Mouse (Mus musculus) frontal cortex, postnatal 14 days (tissue): ENCODE measurements at regions not wholly inside any gene's neighbourhood (a gene's known extent, or its start where the extent isn't known, plus 50 kb on each side); places are given as distances from the start of the nearest gene placed in this dataset.
A peak's percentile ranks its signal among the peaks of the same experiment; 100 is the strongest.

ENCODE experiments used
- DNase-seq, 2 experiments: peaks; one replicate each; pipeline ENCODE4 v3.0.0; 2022; ENCODE audit warnings: low spot score in 2 of 2

- DNase-seq = no peak
Measured at GRCm38 (mm10) chr11:90088473-90088872, 58.3 kb downstream of the Tmem100 start.

DNA sequence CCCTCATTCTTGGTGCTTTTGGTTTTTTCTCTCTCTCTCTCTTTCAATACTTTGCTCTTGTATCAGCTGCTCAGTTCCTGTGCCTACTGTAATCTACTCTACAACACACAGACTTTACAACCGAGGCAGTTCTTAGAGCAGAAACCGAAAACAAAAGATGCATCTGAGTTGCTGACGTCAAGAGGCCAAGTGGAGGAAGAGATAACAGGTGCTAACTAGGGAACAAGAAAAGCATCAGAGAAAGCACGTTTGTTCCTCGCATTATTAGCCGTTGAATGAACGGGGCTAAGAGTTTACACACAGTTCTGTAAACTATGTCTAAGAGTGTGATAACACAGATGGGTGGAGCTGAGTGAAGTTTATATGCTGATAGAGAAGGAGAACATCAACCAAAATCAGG lies 63.9 kb downstream of the Tmem100 start:
- no peak for DNase-seq

DNA sequence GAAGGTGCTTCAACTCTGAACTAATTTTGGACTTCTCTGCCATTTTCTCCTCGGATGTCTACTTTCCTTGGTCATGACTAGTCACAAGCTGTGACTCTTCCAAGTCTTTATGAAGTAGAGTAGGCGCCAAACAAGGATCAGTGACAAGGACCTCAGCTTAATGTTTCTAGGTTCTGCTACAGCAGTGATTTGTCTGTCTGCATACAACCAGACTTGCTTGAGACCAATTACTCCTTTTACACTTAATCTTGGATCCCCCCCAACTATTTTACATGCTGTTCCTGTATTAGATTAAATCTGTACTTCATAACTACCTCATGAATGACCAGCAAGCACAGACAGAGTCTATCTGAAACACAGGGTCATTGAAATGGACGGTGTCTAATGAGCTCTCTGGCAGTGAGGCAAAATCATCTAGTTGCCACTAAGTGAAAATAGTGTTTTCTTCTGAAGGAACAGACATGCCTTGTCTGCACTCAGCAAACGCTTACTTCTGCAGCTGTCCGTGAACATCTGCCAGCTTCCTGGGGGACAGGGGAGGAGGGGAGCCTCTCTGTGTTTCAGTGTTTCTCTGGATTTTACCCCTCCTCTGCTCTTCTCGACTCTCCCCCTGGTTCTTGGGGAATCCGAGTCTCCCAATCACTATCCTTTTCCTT lies 64.7 kb downstream of the Tmem100 start:
- DNase-seq = peak in 1 of 2 experiments; percentile 36

DNA sequence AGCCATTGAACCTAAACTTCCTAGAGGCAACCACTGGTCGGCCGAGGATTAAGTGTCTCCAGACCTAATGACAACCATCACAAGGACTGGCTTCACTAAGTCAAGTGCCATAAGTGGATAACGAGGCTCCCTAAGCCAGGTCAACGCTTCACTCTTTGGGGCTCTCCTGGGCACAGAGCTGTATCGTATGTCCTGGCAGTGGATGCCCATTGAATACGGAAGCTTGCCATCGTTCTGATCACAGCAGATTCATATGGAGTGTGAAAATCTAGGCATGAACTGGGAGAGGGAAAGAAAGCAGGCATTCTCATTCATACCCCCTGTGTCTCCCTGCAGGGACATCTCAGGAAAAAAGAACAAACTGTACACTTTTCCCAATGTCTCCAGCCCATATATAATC lies 68.3 kb downstream of the Tmem100 start:
- no peak for DNase-seq

DNA sequence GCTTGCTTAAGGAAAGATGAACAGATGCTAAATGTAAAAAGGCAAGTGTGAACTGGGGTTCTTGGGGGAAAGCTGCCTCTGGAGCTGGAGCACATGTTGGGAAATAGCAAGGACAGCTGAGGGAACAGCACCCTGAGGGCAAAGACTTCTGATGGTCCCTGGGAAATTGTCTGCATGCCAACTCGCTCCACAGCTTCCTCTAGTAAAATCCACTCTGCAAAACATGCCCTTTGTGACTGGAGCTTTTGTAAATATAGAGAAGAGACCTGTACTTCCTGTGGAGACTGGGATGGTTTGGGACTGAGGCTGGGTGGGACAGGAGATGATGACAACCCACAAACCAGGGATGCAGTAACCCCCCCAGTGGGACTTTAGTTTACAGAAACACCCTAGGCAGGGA lies 69.0 kb downstream of the Tmem100 start:
- DNase-seq = no peak

DNA sequence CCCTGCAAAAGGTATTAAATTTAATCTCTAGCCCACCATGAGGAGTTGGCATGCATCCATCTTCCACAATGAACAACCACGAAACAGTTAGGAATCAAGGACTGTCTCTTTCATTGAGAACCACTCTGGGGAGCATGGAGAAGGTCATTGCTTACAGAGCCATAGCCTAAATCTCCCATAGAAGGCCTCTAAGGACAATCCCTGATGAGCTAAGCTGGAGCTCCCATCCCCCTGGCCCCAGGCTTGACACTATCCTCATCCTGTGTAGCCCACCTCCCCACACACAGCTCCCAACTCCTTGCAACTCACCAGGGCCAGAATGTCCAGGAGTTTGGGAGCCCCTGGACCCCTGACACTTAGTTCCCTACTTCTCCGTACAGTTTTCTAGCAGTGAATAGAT lies 70.0 kb downstream of the Tmem100 start:
- no peak for DNase-seq

- no peak for DNase-seq
Measured at GRCm38 (mm10) chr11:90101284-90101683, 71.1 kb downstream of the Tmem100 start.

DNA sequence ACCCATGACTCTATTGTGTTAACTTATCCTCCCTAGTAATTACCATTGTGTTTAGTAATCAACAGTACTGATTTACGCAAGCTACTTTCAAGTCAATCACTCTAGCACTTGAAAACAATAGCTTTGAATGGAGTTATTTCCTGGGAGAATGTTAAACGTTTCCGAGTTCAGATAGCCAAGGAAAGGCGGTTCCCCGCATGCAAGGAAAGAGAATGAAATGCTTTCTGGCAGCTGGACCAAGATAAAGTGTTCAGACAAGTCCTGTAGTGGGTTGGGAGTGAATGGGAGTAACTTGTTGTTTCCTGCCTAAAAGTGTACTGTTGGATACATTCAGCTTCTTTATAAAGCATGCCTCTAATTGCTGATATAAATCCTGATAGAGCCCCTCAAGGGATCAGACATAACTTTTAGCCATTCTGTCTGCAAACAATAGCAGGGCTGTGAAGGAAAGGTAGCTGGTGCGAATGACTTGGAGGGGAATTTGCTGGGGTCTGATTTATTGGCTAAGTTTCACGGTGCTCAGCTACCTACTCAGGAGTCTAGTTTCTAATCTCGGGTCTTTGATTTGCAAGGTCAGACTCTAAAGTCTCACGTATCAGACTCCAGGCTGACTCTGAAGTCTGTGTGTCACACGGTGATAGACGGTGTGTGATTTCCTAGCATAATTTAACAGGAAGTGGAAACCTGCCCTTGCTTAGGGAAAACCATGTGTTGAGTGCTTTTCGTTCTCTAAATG lies 76.1 kb downstream of the Tmem100 start:
- DNase-seq = no peak

DNA sequence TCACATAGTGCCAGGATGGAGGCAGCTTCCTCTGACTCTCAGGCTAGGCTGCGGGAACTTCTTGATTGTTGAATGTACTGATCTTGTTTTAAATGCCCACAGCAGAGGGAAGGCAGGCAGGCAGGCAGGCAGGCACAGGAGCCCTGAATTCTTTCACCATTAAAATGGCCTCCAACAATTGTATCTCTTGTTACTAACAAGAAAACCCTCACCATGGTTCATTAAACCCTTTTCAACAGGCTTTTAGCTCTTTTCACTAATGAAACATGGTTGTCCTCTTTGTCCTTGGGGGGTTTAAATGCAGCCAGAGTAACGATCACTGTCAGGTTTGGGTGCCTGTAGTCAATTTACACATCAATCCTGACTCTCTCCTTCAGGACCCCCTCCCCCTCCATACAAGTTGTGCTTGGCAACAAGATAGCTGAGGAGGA lies 77.8 kb upstream of the Gm45716 start:
- no peak for DNase-seq

GRCm38 (mm10) chr11:90110170-90110569 lies 77.3 kb upstream of the Gm45716 start:
- DNase-seq = no peak

GRCm38 (mm10) chr11:90112174-90112573 lies 75.3 kb upstream of the Gm45716 start:
- DNase-seq = no peak

DNA sequence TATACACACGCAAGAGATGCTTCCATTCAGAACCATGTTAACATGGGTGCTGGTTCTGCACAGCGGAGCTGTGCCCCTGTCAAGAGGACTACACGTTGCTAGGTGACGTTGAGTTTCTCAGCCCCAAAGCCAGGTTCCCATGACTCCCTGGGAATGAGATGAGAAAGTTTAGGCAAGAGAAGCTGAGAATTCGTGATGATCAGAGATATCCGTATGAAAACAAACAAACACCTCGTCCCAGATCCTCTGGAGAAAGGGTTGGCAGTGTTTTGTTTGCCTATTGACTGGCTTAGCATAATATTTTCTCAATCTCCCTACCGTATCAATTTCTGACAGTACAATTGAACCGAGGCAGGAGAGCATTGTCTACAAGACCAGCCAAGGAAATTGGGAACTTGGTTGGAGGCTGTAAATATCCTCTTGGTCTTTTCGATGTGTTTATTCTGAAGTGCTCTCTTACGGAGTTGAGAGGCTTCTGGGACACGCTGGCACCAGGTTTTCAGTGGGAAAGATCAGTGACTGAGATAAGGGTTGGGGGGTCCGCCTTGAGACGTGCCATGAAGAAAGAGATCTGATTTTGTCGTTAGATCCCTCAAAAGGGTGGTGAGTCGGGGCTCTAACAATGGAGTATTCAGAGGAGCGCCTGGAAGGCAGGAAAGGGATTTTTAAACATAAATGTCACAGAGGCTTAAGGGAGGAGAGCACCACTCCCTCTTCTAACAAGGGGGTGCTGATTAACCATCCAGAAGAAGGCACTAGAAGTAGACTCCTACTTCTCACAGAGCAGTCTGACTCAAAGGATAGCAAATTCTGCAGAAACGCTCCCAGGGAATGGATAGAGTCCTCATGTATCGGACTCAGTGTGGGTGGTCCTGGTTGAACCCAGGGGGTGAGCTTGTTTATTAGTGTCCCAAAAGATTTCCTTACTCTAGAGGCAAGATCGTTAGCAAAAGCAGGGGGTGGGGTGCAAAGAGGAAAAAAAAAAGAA lies 70.5 kb upstream of the Gm45716 start:
- DNase-seq = no peak

GRCm38 (mm10) chr11:90117664-90118295 lies 69.7 kb upstream of the Gm45716 start:
- no peak for DNase-seq

DNA sequence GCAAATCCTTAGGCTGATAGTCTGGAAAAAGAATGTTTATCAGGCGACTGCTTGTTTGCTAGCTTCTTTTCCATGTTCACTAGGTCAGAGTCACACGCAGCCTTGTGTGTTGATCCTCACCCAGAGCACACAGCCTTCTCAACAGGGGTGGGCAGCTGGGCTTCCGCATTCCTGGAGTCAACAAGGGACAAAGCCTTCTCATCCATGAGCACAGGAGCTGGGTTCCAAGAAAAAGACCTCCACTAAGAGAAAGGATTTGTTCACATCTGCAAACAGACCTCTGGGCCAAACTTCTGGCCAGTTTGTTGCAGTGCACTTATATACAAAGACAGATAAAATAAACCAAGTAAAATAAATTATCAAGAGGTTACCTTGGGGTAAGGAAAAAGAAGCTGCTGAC lies 65.6 kb upstream of the Gm45716 start:
- no peak for DNase-seq

DNA sequence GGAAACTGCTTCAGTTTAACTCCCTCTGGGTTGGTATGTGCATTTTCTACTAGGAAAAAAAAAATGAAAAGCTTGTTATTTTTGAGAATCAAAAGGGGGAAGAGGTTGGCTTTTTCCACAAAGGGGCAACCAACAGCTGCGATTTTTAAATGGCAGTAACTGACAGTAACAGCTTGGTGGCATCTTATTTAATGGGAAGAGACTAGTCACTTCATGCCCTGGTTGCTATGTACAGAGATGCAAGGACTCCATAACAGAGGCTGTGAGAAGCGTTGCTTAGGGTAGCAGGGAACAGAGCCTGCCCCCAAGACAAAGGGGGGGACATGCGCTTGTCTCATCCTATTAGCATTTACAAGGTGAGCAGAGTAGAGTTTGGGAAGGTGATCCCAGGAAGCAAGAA lies 64.8 kb upstream of the Gm45716 start:
- no peak for DNase-seq

- DNase-seq = no peak
Measured at GRCm38 (mm10) chr11:90123851-90124250, 63.6 kb upstream of the Gm45716 start.

- no peak for DNase-seq
Measured at GRCm38 (mm10) chr11:90126289-90126688, 61.2 kb upstream of the Gm45716 start.

GRCm38 (mm10) chr11:90128865-90129415 lies 58.5 kb upstream of the Gm45716 start:
- no peak for DNase-seq

DNA sequence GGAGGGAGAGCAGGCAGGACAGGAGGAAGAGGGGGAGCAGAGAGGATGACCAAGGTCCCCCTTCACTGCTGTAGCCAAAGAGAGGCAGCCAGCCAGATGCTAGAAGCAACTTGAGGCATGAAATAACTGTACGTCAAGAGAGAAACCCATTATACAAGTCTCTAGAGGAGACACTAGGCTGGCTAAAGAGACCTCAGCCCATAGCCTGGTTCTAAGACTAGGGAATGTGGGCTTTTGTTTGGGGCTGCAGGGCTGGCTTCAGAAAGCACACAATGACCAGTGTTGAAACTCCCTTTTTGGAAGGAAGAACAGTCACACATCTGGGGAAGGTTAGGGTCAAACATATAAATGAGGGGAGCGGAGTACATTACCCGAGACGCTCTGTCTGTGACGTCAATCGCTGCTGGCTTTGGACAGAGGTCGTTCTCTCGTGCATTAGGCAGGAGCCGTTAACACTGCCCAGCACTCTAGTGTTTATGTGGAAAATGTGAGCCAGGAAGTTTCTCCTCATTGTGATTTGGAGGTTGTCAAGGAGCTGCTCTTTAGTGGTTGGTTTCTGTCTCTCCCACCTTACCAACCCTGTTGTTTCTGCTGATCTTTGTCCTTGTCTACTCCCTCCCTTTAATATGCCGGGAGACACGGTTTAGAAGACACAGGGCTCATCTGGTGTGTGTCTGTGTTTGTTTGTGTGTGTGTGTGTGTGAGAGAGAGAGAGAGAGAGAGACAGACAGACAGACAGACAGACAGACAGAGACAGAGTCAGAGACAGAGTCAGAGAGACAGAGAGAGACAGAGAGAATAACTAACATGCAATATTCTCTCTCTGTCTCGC lies 57.5 kb upstream of the Gm45716 start:
- no peak for DNase-seq

DNA sequence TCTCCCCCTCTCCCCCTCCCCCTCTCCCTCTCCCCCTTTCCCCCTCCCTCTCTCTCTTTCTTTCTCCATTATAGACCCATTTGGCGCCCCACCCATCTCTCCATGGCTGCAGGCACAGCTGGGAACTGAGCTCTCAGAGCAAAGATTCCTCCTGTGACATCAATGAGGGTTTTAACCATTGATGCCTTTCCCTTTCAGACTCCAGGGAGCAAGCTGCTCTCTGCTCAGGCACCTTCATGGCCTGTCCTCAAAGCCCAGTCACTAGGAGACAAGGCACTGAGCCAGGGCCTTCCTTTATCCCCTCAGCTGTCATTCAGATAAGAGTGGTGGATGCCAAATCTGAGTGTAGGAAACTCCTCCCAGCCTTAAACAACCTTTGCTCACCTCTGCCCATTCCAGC lies 56.8 kb upstream of the Gm45716 start:
- DNase-seq = peak in 1 of 2 experiments; percentile 6

DNA sequence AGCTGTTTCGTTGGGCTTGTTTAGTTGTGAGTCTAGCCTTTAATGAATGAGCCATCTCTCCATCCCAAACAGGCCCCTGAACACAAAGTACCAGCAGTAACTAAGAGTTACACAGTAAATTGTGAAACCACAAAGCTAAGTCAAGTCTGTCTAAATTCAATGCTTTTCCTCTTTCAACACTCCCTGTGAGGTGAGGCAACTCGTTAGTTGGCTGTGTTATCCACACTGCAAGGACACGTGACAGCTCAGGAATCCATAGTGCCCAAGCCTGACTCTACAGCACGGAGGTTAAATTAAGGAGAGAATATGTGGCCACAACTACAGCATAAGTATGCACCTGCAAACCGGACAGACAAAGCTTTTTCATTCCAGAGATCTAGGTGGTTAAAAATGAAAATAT lies 54.9 kb upstream of the Gm45716 start:
- no peak for DNase-seq
